Mouse (Mus musculus) lung, adult 18-20 months (tissue): ENCODE data around the gene Ppp1r1b.

Experiments used
- DNase-seq, 2 experiments: peaks; one replicate each; pipeline ENCODE4 v3.0.0; 2022; ENCODE audit warnings: mixed read lengths in 2 of 2

Gene Ppp1r1b

GRCm38 (mm10) chr11:98348083-98348961 is at the start of gene Ppp1r1b:
Ppp1r1b (plus strand) TSS chr11:98348404.
- peak; percentile 60 to 71 for DNase-seq

GRCm38 (mm10) chr11:98298484-98299205 is 49.6 kb upstream of the Ppp1r1b start:
- DNase-seq: no peak

- DNase-seq: peak; percentile 20 to 48
Measured at GRCm38 (mm10) chr11:98313790-98314323, 34.3 kb upstream of the Ppp1r1b start.

- no peak for DNase-seq
Measured at GRCm38 (mm10) chr11:98317479-98317878, 30.7 kb upstream of the Ppp1r1b start.

- DNase-seq: no peak
Measured at GRCm38 (mm10) chr11:98318421-98319116, 29.6 kb upstream of the Ppp1r1b start.

GRCm38 (mm10) chr11:98319120-98319519 is 29.1 kb upstream of the Ppp1r1b start:
- DNase-seq: no peak

GRCm38 (mm10) chr11:98319544-98319943 is 28.7 kb upstream of the Ppp1r1b start:
- no peak for DNase-seq

GRCm38 (mm10) chr11:98319944-98320343 is 28.3 kb upstream of the Ppp1r1b start:
- no peak for DNase-seq

- DNase-seq: no peak
Measured at GRCm38 (mm10) chr11:98320381-98320780, 27.8 kb upstream of the Ppp1r1b start.

- no peak for DNase-seq
Measured at GRCm38 (mm10) chr11:98320806-98321676, 27.2 kb upstream of the Ppp1r1b start.

- no peak for DNase-seq
Measured at GRCm38 (mm10) chr11:98321677-98322003, 26.6 kb upstream of the Ppp1r1b start.

GRCm38 (mm10) chr11:98322159-98322558 is 26.0 kb upstream of the Ppp1r1b start:
- DNase-seq: no peak

GRCm38 (mm10) chr11:98323136-98323866 is 24.9 kb upstream of the Ppp1r1b start:
- DNase-seq: no peak

- no peak for DNase-seq
Measured at GRCm38 (mm10) chr11:98323933-98324332, 24.3 kb upstream of the Ppp1r1b start.

- DNase-seq: no peak
Measured at GRCm38 (mm10) chr11:98325191-98325820, 22.9 kb upstream of the Ppp1r1b start.

GRCm38 (mm10) chr11:98325821-98326218 is 22.4 kb upstream of the Ppp1r1b start:
- DNase-seq: no peak

- no peak for DNase-seq
Measured at GRCm38 (mm10) chr11:98326741-98327135, 21.5 kb upstream of the Ppp1r1b start.

- DNase-seq: no peak
Measured at GRCm38 (mm10) chr11:98327136-98328030, 20.8 kb upstream of the Ppp1r1b start.

GRCm38 (mm10) chr11:98328031-98328370 is 20.2 kb upstream of the Ppp1r1b start:
- no peak for DNase-seq
